Mouse (Mus musculus): Measurements from ENCODE around the gene Fam71f1. TPM values are rescaled to one million over a fixed set of nuclear protein-coding genes. Genes with fewer than 3 reads are reported as not detected.
"Not testable (repeated sequence)": the region's sequence is repeated elsewhere in the genome, so short reads cannot be mapped to it uniquely, and the experiment has no call there.

The Fam71f1 gene
- total and polyA plus RNA-seq, 3 experiments: 0.13 TPM; not detected in 2

DNA sequence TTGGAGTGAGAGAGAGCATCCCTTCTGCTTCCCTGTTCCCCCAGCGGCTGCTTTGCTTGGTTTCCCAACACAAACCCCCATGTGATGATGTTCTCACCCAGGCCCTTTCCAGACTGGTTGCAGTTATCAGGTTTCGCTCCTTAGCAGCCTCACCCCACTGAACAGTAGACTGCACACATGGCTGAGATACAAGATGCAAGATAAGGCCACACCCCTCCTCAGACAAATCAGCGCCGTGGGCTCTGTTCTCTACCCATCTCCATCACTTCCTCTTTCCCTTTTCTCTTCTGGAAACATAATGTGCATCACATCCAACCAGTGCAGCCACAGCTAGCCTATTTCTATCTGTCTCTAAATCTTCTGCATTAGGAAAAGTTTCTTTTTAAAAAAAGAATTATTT is 10.6 kb downstream of the Fam71f1 start (continued):
- peak; percentile 81 to 83 for TF ChIP-seq EP300 (IDR thresholded peaks at IDR 0.05; ENCODE audit: low read depth in 1 of 2, low read length in 2 of 2)
- no peak for TF ChIP-seq GABPA (IDR thresholded peaks at IDR 0.05; ENCODE audit: low read depth, low read length)
- TF ChIP-seq CHD2 (IDR thresholded peaks at IDR 0.05; ENCODE audit: low read length): no peak
- TF ChIP-seq HCFC1 (IDR thresholded peaks at IDR 0.05; ENCODE audit: low read depth, low read length): no peak
- peak; percentile 87 for TF ChIP-seq ETS1 (IDR thresholded peaks at IDR 0.05; ENCODE audit: low read depth, low read length)
- no peak for TF ChIP-seq ZNF384 (IDR thresholded peaks at IDR 0.05; ENCODE audit: low read depth, low read length)
- TF ChIP-seq TAL1 (IDR thresholded peaks at IDR 0.05; ENCODE audit: low read length): peak; percentile 34; the same call in 1 of the 2 replicates
- peak; percentile 96 for TF ChIP-seq GATA1 (IDR thresholded peaks at IDR 0.05; ENCODE audit: low read depth, low read length)
- TF ChIP-seq MYB (IDR thresholded peaks at IDR 0.05; ENCODE audit: low read depth, low read length): no peak
- TF ChIP-seq TCF12 (IDR thresholded peaks at IDR 0.05; ENCODE audit: low read depth, low read length): peak; percentile 79
- TF ChIP-seq SIN3A (IDR thresholded peaks at IDR 0.05; ENCODE audit: low read length): peak; percentile 84
- TF ChIP-seq RAD21 (IDR thresholded peaks at IDR 0.05; ENCODE audit: low read depth, low read length): no peak
- no peak for TF ChIP-seq POLR2AphosphoS2 (IDR thresholded peaks at IDR 0.05; ENCODE audit: low read length)

DNA sequence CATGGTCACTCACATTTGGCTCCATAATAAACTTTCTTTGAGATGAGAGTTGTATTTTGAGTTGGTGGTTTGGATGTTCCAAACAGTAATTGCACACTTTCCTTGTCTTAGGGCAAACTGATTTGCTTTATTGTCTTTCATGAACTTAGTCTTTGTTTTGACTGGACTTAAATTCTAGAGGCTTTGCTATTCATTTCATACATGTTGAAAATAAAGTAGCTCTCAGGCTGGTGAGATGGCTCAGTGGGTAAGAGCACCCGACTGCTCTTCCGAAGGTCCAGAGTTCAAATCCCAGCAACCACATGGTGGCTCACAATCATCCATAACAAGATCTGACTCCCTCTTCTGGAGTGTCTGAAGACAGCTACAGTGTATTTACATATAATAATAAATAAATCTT is 27.6 kb downstream of the Fam71f1 start:
- not testable (repeated sequence) for H3K4me3 ChIP-seq (ENCODE audit: control insufficient read depth in 1 of 2, insufficient read depth in 1 of 2, low read depth in 2 of 2, low read length in 2 of 2); H3K27me3 ChIP-seq (ENCODE audit: control insufficient read depth in 1 of 2, insufficient read depth in 2 of 2, low read length in 2 of 2); DNase-seq (ENCODE audit: low read depth, low spot score); H3K27ac ChIP-seq (ENCODE audit: control insufficient read depth, low read depth, low read length); H3K9me3 ChIP-seq (replicated peaks; ENCODE audit: insufficient read depth, low read length); H3K36me3 ChIP-seq (ENCODE audit: control insufficient read depth in 1 of 2, insufficient read depth in 2 of 2, low read length in 2 of 2); H3K9ac ChIP-seq (ENCODE audit: control insufficient read depth, low read depth, low read length, poor library complexity, severe bottlenecking); H3K4me1 ChIP-seq (ENCODE audit: control insufficient read depth in 1 of 2, insufficient read depth in 2 of 2, low read length in 2 of 2)
- TF ChIP-seq TBP (IDR thresholded peaks at IDR 0.05; ENCODE audit: low read depth, low read length): peak; percentile 96
- H3K79me2 ChIP-seq (ENCODE audit: control insufficient read depth, insufficient read depth, low read length, poor library complexity): peaks cover 22% of the 10 kb centered on the region

DNA sequence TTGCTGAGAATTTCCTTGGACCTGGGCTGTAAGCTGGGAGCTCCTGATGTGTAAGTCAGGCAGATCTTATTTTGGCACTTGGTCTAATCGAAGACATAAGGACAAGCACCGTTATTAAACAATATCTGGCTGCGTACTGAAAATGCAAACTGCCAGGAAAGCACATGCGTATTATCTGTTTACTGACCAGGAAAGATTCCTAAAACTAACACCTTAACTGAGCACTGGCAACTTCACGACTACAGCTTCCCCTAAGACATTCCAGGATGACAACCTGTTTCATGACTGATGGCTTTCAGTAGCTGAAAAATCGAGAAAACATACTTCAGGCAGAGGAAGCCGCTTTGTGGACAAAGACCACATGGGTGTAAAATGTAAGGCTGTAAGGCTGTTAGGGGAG is 28.2 kb downstream of the Fam71f1 start:
- peaks cover 3 to 6% of the 10 kb centered on the region in 2 experiments; a peak in 2 of 4 replicates for H3K4me1 ChIP-seq (ENCODE audit: control insufficient read depth in 1 of 2, insufficient read depth in 2 of 2, low read length in 2 of 2)
- H3K9me3 ChIP-seq (replicated peaks; ENCODE audit: insufficient read depth, low read length): no peaks in the 10 kb centered on the region
- TF ChIP-seq MXI1 (IDR thresholded peaks at IDR 0.05; ENCODE audit: low read depth, low read length) (peak; percentile 35), RAD21 (IDR thresholded peaks at IDR 0.05; ENCODE audit: low read depth, low read length) (no peak), MEF2A (IDR thresholded peaks at IDR 0.05; ENCODE audit: extremely low read depth, insufficient replicate concordance, low read depth, low read length, poor library complexity, severe bottlenecking) (0 out of 2 replicates have a peak, but pooled peaks have one; percentile 9), MYC (IDR thresholded peaks at IDR 0.05; ENCODE audit: low read depth, low read length) (peak; percentile 56), CHD1 (IDR thresholded peaks at IDR 0.05; ENCODE audit: low read depth, low read length) (0 out of 2 replicates have a peak, but pooled peaks have one; percentile 67), EP300 (IDR thresholded peaks at IDR 0.05; ENCODE audit: low read depth in 1 of 2, low read length in 2 of 2) (no peak; a peak in 1 of 4 replicates), ZNF384 (IDR thresholded peaks at IDR 0.05; ENCODE audit: low read depth, low read length) (no peak), GATA1 (IDR thresholded peaks at IDR 0.05; ENCODE audit: low read depth, low read length) (no peak)
- H3K9ac ChIP-seq (ENCODE audit: control insufficient read depth, low read depth, low read length, poor library complexity, severe bottlenecking): peak overlapping the region; percentile 79
- peaks cover 8 to 9% of the 10 kb centered on the region in 2 experiments for H3K27me3 ChIP-seq (ENCODE audit: control insufficient read depth in 1 of 2, insufficient read depth in 2 of 2, low read length in 2 of 2)
- peaks cover 25% of the 10 kb centered on the region for H3K79me2 ChIP-seq (ENCODE audit: control insufficient read depth, insufficient read depth, low read length, poor library complexity)
- peak overlapping the region; percentile 64 for H3K27ac ChIP-seq (ENCODE audit: control insufficient read depth, low read depth, low read length)
- H3K4me3 ChIP-seq (ENCODE audit: control insufficient read depth in 1 of 2, insufficient read depth in 1 of 2, low read depth in 2 of 2, low read length in 2 of 2): peak overlapping the region; percentile 67 to 95
- H3K36me3 ChIP-seq (ENCODE audit: control insufficient read depth in 1 of 2, insufficient read depth in 2 of 2, low read length in 2 of 2): peaks cover 0 to 13% of the 10 kb centered on the region in 2 experiments; a peak in 3 of 4 replicates
- no peak for DNase-seq (ENCODE audit: low read depth, low spot score)
